Mouse (Mus musculus): ENCODE measurements around the gene Mrpl40.

GRCm38 (mm10) chr16:18829102-18829501 is 47.6 kb downstream of the Mrpl40 start:
- TF ChIP-seq CTCF (IDR thresholded peaks at IDR 0.05; ENCODE audit: low read depth, low read length) (no peak), POLR2A (IDR thresholded peaks at IDR 0.05; ENCODE audit: extremely low read depth, insufficient read depth, low read length) (no peak)

Measured in liver, adult 2 months (tissue).